Mouse (Mus musculus): Measurements from ENCODE around the gene Vstm2l. TPM values are rescaled to one million over a fixed set of nuclear protein-coding genes. Genes with fewer than 3 reads are reported as not detected.

The Vstm2l gene
- polyA plus RNA-seq (2012; rRNA removed; ENCODE audit: low replicate concordance) = not detected in 2 replicates

DNA sequence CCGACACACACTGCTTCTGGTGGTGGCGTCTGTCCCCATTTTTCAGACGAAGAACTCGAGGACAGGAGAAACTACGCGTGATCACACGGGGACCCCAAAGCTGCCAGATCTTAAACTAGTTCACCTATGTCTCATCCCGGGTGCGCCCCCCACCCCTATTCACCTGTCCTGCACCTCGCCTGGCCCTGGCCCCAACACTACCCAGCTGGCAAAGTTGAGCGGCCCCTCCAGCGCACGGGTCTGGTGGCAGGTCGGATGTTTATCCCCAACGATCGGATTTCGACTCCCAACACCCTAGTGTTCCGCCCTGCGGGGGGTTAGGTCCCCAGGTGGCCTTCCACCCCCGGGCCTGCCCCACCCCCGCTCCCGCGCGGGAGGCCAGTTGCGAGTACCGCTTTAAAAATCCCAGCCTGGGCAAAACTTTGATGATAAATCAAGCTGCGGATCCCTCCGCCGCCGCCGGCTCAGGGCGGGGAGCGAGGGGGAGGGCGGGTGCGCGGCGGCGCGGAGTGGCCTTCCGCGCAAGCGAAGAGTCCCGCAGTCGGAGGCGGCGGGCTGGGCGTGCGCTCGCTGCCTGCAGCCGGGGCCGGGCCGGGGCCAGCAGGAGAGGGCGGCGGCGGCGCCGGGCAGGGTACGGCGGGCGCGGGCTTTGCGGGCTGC is at the start of gene Vstm2l:
Gene Vstm2l, plus strand, starts transcription at position 549 of the 660 bp plus-strand sequence.

Other genes starting within 250 kb of the Vstm2l start
- gene Ctnnbl1, start 177.3 kb upstream of the Vstm2l start, polyA plus RNA-seq (2012; rRNA removed; ENCODE audit: low replicate concordance) = 33.2 and 38.9 TPM in 2 replicates
- 16.7 and 23.6 TPM in 2 replicates for gene Tti1, start 113.8 kb downstream of the Vstm2l start, polyA plus RNA-seq (2012; rRNA removed; ENCODE audit: low replicate concordance)
- gene Rprd1b, start 113.8 kb downstream of the Vstm2l start, polyA plus RNA-seq (2012; rRNA removed; ENCODE audit: low replicate concordance) = 15.2 and 21.6 TPM in 2 replicates
- 235 and 428 TPM in 2 replicates for gene Tgm2, start 231.8 kb downstream of the Vstm2l start, polyA plus RNA-seq (2012; rRNA removed; ENCODE audit: low replicate concordance)

Data from subcutaneous adipose tissue, adult 2 months (tissue).